Mouse (Mus musculus) lung, embryonic 15.5 days (tissue): Measurements from ENCODE around the gene Chpf2. TPM values are rescaled to one million over a fixed set of nuclear protein-coding genes. Genes with fewer than 3 reads are reported as not detected.

Source experiments
- ATAC-seq: fragments of 200-750 bp; cut with Nextera tagmentation; 2 replicates; pipeline ENCODE4 v1.8.0; 2017; ENCODE audit warnings: moderate number of reproducible peaks, borderline replicate concordance; ENCODE audit not compliant: low FRiP score, low TSS enrichment; ENCODE audit errors: extremely low read depth
- H3K27ac ChIP-seq: fragments of 300-500 bp; sonication (generic); 2 replicates; pipeline ENCODE4 v1.5.1; 2015; ENCODE audit warnings: moderate library complexity, mild to moderate bottlenecking, inconsistent platforms
- H3K27me3 ChIP-seq: fragments of 300-500 bp; sonication (generic); 2 replicates; pipeline ENCODE4 v1.6.1; 2015; ENCODE audit warnings: inconsistent platforms
- H3K36me3 ChIP-seq: fragments of 300-500 bp; sonication (generic); 2 replicates; pipeline ENCODE4 v1.6.1; 2015; ENCODE audit warnings: inconsistent platforms
- H3K4me1 ChIP-seq: fragments of 300-500 bp; sonication (generic); 2 replicates; pipeline ENCODE4 v1.6.1; 2015; ENCODE audit warnings: inconsistent platforms
- H3K4me2 ChIP-seq: fragments of 300-500 bp; sonication (generic); 2 replicates; pipeline ENCODE4 v1.6.1; 2015; ENCODE audit warnings: inconsistent platforms, mild to moderate bottlenecking, moderate library complexity
- H3K4me3 ChIP-seq: fragments of 300-500 bp; sonication (generic); 2 replicates; pipeline ENCODE4 v1.5.1; 2015; ENCODE audit warnings: mild to moderate bottlenecking, inconsistent platforms
- H3K9ac ChIP-seq: fragments of 300-500 bp; sonication (generic); 2 replicates; pipeline ENCODE4 v1.6.1; 2015; ENCODE audit warnings: inconsistent platforms
- H3K9me3 ChIP-seq: fragments of 300-500 bp; sonication (generic); 2 replicates; pipeline ENCODE4 v1.6.1; 2016; ENCODE audit warnings: inconsistent platforms
- WGBS: fragments of 180-500 bp; shearing (Covaris S2); methylation state at CpG from one replicate; pipeline ENCODE4 v1.1.7; 2015; 5-methylcytosine and 5-hydroxymethylcytosine counted together
- microRNA counts: library from miRNA; unstranded; fragments of <30 nt; microRNA quantifications from one replicate; lab custom pipeline; 2016
- microRNA-seq: library from miRNA; unstranded; fragments of <30 nt; microRNA quantifications from one replicate; pipeline ENCODE4, GENCODE M21; 2016
- polyA plus RNA-seq: library from polyadenylated mRNA; unstranded; fragments of >200 nt; fragmentation: Nextera tagmentation; extraction: Ambion mirVana; gene quantifications from 2 replicates; pipeline ENCODE4 v1.2.1, GENCODE M21; 2015

The Chpf2 gene
- polyA plus RNA-seq, 1 experiment from 2014 or later: 21.7 TPM

DNA sequence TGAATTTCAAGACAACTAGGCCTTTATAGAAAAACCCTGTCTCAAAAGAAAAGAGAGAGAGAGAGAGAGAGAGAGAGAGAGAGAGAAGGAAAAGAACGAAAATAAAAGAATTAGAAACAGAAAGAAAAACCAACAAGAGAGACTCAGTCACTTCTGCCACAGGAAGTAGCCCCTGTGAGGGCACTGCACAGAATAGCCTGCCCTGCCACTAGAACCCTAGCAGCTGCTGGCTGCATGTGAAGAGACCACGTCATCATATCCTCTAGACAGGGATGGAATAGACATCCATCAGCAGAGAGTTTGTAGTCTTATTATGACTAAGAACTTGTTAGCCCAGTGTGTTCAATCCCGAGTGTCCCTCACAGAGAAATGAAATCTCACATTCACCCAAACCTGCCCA is 43.2 kb downstream of the Chpf2 start:
- 48% methylated on average over 3 of the region's 3 CpGs for WGBS
- ATAC-seq: no peak

DNA sequence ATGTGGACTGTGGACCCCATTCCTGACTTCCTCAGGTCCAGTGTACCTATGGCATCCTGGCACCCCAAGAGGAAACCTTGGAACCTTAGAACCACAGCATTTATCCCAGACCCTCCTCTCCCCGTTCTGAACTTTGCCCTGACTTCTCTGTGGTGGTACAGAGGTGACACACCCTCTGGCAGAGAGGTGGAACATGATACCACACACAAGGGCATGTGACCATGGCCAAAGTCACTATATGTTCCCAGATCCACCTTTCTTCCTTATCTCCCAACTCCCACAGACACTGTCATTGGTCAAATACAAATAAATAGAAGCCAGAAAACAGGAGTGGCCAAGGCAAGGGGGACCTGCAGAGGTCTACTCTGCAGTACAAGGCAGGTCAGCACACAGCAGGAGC is 48.6 kb downstream of the Chpf2 start:
- no peak overlapping the region for H3K4me3 ChIP-seq
- H3K9ac ChIP-seq: no peak overlapping the region
- no peaks in the 10 kb centered on the region for H3K4me1 ChIP-seq
- 47% methylated on average over 1 of the region's 1 CpGs for WGBS
- H3K36me3 ChIP-seq: no peaks in the 10 kb centered on the region
- H3K9me3 ChIP-seq: no peaks in the 10 kb centered on the region
- no peak for ATAC-seq
- H3K4me2 ChIP-seq: no peak overlapping the region
- H3K27ac ChIP-seq: no peak overlapping the region
- H3K27me3 ChIP-seq: no peaks in the 10 kb centered on the region

More for the DNA sequence above, 43.2 kb downstream of the Chpf2 start:
- H3K9ac ChIP-seq: no peak overlapping the region
- H3K36me3 ChIP-seq: no peaks in the 10 kb centered on the region
- H3K4me1 ChIP-seq: no peaks in the 10 kb centered on the region
- no peaks in the 10 kb centered on the region for H3K9me3 ChIP-seq
- H3K27ac ChIP-seq: no peak overlapping the region
- no peak overlapping the region for H3K4me3 ChIP-seq
- H3K4me2 ChIP-seq: no peak overlapping the region
- peaks cover 4% of the 10 kb centered on the region; the same call in 1 of the 2 replicates for H3K27me3 ChIP-seq

DNA sequence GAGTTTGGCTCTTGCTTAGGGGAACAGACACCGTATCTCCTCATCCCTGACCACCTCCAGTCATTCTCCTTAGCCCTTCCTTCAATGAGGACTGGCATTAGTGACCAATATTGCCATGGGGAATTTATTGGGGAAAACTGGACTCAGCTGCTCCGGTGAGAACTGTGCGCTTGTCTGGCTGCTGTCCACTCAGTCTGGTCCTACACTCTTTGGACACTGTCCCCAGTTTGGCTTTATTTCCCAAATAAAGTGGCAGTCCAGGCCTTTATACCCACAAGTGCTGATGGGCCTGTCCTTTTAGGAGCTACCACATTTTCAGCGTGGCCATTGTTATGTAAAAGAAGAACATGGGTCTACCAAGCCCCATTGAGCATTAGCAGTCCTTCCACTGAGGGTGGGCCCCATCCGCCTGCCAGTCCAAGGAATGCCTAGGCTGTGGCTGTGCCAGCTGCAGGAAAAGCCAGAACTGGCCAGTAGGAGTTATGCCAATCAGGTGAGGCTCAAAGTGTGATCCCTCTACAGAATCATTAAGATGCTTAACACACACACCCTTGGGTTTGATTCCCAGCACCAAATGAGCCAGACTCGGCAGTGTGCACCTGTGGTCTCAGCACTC is 49.1 kb downstream of the Chpf2 start:
- H3K9ac ChIP-seq: no peak overlapping the region

DNA sequence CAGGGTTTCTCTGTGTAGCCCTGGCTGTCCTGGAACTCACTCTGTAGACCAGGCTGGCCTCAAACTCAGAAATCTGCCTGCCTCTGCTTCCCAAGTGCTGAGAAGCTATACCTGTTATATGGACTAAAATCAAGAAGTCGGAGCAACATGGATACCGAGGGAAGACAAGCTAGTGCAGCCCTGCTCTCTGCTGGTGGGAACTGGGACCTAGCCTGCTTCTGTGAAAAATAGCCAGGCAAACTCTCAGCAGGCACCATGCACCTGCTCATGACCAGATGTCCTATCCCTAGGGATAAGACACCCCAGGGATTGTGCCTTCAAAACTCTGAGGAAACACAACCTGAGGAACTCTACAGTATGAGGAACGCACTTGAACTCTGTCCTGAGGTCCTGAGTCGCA is 50.4 kb downstream of the Chpf2 start:
- no peak overlapping the region for H3K4me3 ChIP-seq
- no peak overlapping the region for H3K27ac ChIP-seq
- WGBS: 73% methylated on average over 4 of the region's 4 CpGs

More for the DNA sequence above, 49.1 kb downstream of the Chpf2 start:
- ATAC-seq: no peak
- Histone ChIP-seq H3K27ac (no peak overlapping the region), H3K4me2 (no peak overlapping the region), H3K4me3 (no peak overlapping the region), H3K9me3 (no peaks in the 10 kb centered on the region), H3K4me1 (no peaks in the 10 kb centered on the region), H3K36me3 (no peaks in the 10 kb centered on the region), H3K27me3 (no peaks in the 10 kb centered on the region)
- WGBS: 75% methylated on average over 6 of the region's 6 CpGs

DNA sequence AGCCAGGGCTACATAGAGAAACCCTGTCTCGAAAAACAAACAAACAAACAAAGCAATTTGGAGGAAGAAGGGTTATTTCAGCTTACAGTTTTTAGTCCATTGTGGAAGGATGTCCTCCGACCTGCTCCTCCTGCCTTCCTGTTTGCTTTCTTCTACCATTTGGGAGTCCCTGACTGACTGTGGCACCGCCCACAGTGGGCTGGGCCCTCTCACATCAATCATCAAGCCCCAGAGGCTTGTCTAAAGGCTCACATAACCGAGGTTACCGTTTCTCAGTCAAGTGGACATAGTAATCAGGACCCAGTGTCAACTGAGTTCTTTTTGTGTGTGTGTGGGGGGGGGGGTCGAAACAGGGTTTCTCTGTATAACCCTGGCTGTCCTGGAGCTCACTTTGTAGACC is 51.6 kb downstream of the Chpf2 start:
- H3K9me3 ChIP-seq: no peaks in the 10 kb centered on the region
- no peak overlapping the region for H3K9ac ChIP-seq
- no peak overlapping the region for H3K4me2 ChIP-seq
- no peaks in the 10 kb centered on the region for H3K4me1 ChIP-seq
- 45% methylated on average over 6 of the region's 6 CpGs for WGBS
- no peak overlapping the region for H3K27ac ChIP-seq
- no peak overlapping the region for H3K4me3 ChIP-seq
- H3K27me3 ChIP-seq: no peaks in the 10 kb centered on the region
- no peaks in the 10 kb centered on the region for H3K36me3 ChIP-seq
- ATAC-seq: no peak

More for the DNA sequence above, 50.4 kb downstream of the Chpf2 start:
- Histone ChIP-seq H3K36me3 (no peaks in the 10 kb centered on the region), H3K9me3 (no peaks in the 10 kb centered on the region), H3K4me1 (no peaks in the 10 kb centered on the region), H3K4me2 (no peak overlapping the region), H3K27me3 (no peaks in the 10 kb centered on the region), H3K9ac (no peak overlapping the region)
- ATAC-seq: no peak

DNA sequence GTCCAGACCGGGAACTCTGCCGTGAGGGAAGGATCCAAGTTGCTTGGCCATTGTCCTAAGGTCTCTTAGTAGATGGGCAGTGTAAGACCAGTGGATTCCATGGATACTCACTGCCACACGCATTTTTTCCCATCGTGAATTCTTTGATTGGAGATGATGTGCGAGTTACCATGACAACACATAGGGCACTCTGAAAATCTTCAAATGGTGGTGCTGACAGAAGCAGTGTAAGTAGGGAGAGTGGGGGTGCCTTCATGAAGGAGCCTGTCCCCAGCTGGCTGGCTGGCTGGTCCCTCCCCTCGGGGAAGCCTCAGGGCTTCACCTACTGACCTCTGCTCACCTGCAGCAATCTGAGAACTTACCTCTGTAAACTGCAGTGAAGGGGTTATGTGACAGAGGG is 52.5 kb downstream of the Chpf2 start:
- no peak overlapping the region for H3K4me3 ChIP-seq
- H3K27ac ChIP-seq: no peak overlapping the region
- H3K4me1 ChIP-seq: no peaks in the 10 kb centered on the region
- H3K36me3 ChIP-seq: no peaks in the 10 kb centered on the region
- WGBS: 51% methylated on average over 6 of the region's 6 CpGs
- ATAC-seq: no peak
- H3K4me2 ChIP-seq: no peak overlapping the region
- no peaks in the 10 kb centered on the region for H3K27me3 ChIP-seq
- H3K9ac ChIP-seq: no peak overlapping the region
- no peaks in the 10 kb centered on the region for H3K9me3 ChIP-seq

MicroRNAs encoded within 50 kb of the gene (microRNA counts, 519-probe panel; counts per million panel counts)
- microRNA mmu-miR-671-3p (lab: Ali Mortazavi, UCI) (2,130 counts per million, percentile 23 among the panel's probes with 10 or more counts), microRNA mmu-miR-671-5p (lab: Ali Mortazavi, UCI) (19.7 counts per million)

Small RNAs within 50 kb of the gene (microRNA-seq; reads per million reads assigned to microRNA genes)
- 488 reads per million, percentile 70 among the genes with 10 or more reads in this experiment for gene Mir671

Other genes with a start within 250 kb of the Chpf2 start
- 6.0 and 7.0 TPM in 2 replicates for gene Kcnh2, start 235.1 kb upstream of the Chpf2 start, polyA plus RNA-seq
- 17.1 and 18.8 TPM in 2 replicates for gene Nos3, start 221.9 kb upstream of the Chpf2 start, polyA plus RNA-seq
- gene Atg9b, start 194.6 kb upstream of the Chpf2 start, polyA plus RNA-seq: 0.64 and 0.77 TPM in 2 replicates
- gene Abcb8, start 193.1 kb upstream of the Chpf2 start, polyA plus RNA-seq: 44.7 and 49.6 TPM in 2 replicates
- gene Asic3, start 173.3 kb upstream of the Chpf2 start, polyA plus RNA-seq: 0.16 TPM in 2 replicates
- gene Cdk5, start 163.2 kb upstream of the Chpf2 start, polyA plus RNA-seq: 38.6 and 43.4 TPM in 2 replicates
- 40.4 and 44.4 TPM in 2 replicates for gene Slc4a2, start 162.9 kb upstream of the Chpf2 start, polyA plus RNA-seq
- 91.2 and 96.3 TPM in 2 replicates for gene Fastk, start 141.5 kb upstream of the Chpf2 start, polyA plus RNA-seq
- 15.9 and 18.7 TPM in 2 replicates for gene Tmub1, start 138.9 kb upstream of the Chpf2 start, polyA plus RNA-seq
- 41.3 and 42.8 TPM in 2 replicates for gene Agap3, start 134.6 kb upstream of the Chpf2 start, polyA plus RNA-seq
- not detected in 2 replicates for gene Gbx1, start 59.5 kb upstream of the Chpf2 start, polyA plus RNA-seq
- 0.36 and 0.59 TPM in 2 replicates for gene Asb10, start 45.8 kb upstream of the Chpf2 start, polyA plus RNA-seq
- gene 4931409K22Rik, start 29.9 kb upstream of the Chpf2 start, polyA plus RNA-seq: not detected in 2 replicates
- 108 and 110 TPM in 2 replicates for gene Abcf2, start 9.3 kb upstream of the Chpf2 start, polyA plus RNA-seq
- gene Smarcd3, start 37.7 kb downstream of the Chpf2 start, polyA plus RNA-seq: 28.5 and 29.7 TPM in 2 replicates
- gene Nub1, start 98.8 kb downstream of the Chpf2 start, polyA plus RNA-seq: 33.5 and 33.9 TPM in 2 replicates
- gene Wdr86, start 144.0 kb downstream of the Chpf2 start, polyA plus RNA-seq: 36.3 and 37.2 TPM in 2 replicates
- gene Crygn, start 171.3 kb downstream of the Chpf2 start, polyA plus RNA-seq: 2.0 and 2.2 TPM in 2 replicates